Mouse (Mus musculus) left cerebral cortex, postnatal 25 days (tissue): ENCODE measurements at regions not wholly inside any gene's neighbourhood (a gene's known extent, or its start where the extent isn't known, plus 50 kb on each side); places are given as distances from the start of the nearest gene placed in this dataset.

Source experiments
- DNase-seq, 2 experiments: peaks; one replicate each; pipeline ENCODE4 v3.0.0; 2022; ENCODE audit warnings: low spot score in 2 of 2, mixed read lengths in 1 of 2
- intact Hi-C: fragments of 180-260 bp; cut with DNase I; formaldehyde crosslinking; loops from one replicate; pipeline ENCODE4 v1.15.1; 2025

DNA sequence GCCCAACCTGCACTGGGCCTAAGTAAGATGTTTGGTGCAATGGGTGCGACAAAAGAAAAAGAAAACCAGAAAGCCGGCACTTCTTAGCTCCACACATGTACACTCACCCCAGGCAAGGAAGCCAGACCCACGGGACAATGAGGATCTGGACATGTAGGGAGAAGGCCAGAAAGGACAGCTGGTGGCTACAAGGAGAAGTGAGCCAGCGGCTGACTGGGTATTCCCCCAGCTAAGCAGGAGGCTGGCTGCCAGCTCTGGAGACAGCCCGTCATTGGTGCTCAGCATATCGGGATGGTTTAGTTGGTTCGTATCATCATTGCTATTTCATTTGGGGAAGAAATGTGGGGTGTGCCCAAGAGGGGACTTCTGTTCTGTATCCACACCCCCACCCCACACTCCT is 481.7 kb downstream of the Zfp536 start:
- intact Hi-C loops = no loop called here
- no peak for DNase-seq

DNA sequence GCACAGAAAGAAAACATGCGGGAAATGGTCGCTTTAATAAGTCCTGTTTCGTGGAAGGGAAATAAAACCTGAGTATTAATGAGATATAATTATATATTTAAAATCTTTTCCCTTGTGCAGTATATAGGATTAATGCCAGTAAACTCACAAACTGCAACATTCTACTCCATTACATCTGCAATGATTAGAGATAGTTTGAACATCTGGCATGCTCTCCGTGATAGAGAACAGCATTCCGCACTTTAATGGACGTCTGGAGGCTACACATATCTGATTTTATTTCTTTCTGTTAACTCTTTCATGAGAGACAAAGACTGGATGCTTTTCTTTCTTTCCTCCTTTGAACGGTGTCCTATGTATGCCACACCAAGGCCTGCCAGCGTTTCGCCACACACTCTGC is 480.9 kb downstream of the Zfp536 start:
- DNase-seq = no peak
- intact Hi-C loops = no loop called here

DNA sequence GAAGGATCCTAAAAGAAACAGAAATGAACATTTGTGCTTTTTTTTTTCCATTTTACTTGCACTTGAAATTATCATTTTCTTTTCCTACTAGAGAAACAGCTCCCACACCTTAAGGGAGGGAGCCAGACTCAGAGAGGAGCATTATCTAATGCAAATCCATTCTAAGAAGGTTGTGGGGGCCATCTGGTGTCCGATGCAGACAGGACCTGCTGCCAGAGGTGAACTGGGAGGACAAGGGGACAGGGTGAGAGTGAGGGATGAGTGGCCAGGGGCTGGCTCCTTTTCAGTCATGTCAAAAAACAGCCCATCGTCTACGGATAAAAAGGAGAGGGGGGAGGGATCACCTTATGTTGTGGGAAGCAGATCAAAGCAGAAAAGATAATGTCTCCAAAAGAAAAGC is 474.6 kb downstream of the Zfp536 start:
- intact Hi-C loops = no loop called here
- peak; percentile 3 to 54 for DNase-seq

- peak; percentile 6 to 12 for DNase-seq
- intact Hi-C loops = no loop called here
Measured at GRCm38 (mm10) chr7:37305463-37305862, 468.0 kb downstream of the Zfp536 start.

DNA sequence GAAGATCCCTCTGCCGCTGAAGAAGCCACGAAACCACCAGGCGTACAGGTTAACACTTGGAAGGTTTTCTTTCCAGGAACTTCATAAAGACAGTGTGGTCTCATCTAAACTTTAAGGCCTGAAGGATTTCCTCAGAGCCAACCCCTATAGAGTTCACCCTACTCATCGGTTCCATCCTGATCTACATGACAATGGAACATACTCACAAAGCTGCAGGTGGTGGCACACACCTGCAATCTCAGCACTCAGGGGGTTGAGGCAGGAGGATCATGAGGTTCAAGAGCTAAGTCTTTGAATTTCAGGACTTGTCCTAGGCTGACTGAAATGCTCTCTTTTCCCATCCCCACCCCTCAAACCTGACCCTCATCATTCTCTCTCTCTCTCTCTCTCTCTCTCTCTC is 466.2 kb downstream of the Zfp536 start:
- DNase-seq = no peak
- intact Hi-C loops = no loop called here

DNA sequence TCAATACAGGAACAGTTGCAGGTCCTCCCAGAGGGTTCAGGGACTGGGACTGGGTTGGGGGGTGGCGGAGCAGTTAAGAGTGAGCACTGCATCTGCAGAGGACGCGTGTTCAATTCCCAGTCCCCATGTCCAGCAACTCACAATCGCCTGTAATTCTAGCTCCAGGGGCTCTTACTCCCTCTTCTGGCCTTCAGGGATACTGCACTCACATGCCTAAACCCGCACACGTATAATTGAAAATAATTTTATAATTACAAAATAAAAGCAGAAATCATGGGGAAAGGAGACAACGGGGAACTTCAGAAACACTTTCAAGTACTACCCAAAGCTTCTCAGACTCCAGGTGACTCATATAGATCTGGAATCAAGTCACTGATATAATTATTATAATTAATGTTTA is 448.8 kb downstream of the Zfp536 start:
- intact Hi-C loops = no loop called here
- no peak for DNase-seq

GRCm38 (mm10) chr7:37333451-37333850 is 440.0 kb downstream of the Zfp536 start:
- intact Hi-C loops = loop anchor here (10.0 kb wide), 1 partner anchor 1159 kb away; no protein-coding TSS in a partner anchor
- no peak for DNase-seq

GRCm38 (mm10) chr7:37335212-37335611 is 438.2 kb downstream of the Zfp536 start:
- intact Hi-C loops = loop anchor here (5.0 to 10.0 kb wide), 3 partner anchors 423 to 1160 kb away; no protein-coding TSS in a partner anchor
- no peak for DNase-seq

GRCm38 (mm10) chr7:37336171-37336850 is 437.1 kb downstream of the Zfp536 start:
- intact Hi-C loops = loop anchor here (2.0 to 10.0 kb wide), 6 partner anchors 424 to 1276 kb away; partner anchors contain the start of gene Tshz3
- peak in 1 of 2 experiments; percentile 46 for DNase-seq

- intact Hi-C loops = loop anchor here (2.0 to 10.0 kb wide), 6 partner anchors 425 to 1276 kb away; partner anchors contain the start of gene Tshz3
- DNase-seq = peak; percentile 83 to 97
Measured at GRCm38 (mm10) chr7:37336851-37337531, 436.4 kb downstream of the Zfp536 start.

GRCm38 (mm10) chr7:37337616-37338015 is 435.8 kb downstream of the Zfp536 start:
- intact Hi-C loops = loop anchor here (2.0 to 10.0 kb wide), 6 partner anchors 425 to 1277 kb away; partner anchors contain the start of gene Tshz3
- DNase-seq = peak in 1 of 2 experiments; percentile 23

DNA sequence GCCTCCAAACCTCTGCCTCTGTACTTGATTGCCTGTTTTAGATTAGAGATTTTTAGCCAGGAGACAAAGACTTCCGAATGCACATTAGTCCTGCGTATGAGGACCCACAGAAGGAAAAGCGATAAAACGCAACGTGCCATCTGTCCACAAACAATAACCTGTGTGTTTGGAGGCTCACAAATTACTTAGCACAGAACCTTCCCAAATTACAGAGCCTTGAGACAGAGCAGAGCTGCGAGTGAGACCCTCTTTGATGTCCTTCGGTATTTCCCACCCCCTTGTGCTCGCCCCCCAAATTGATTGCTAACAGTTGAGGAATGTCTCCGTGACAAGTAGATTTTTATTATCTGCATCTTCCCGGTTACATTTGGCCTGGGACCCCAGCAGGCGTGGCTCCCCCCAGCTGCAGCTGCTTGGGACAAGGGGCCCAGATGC is 435.4 kb downstream of the Zfp536 start:
- intact Hi-C loops = loop anchor here (5.0 to 10.0 kb wide), 3 partner anchors 426 to 1163 kb away; no protein-coding TSS in a partner anchor
- DNase-seq = no peak

GRCm38 (mm10) chr7:37342613-37343012 is 430.8 kb downstream of the Zfp536 start:
- no peak for DNase-seq
- intact Hi-C loops = loop anchor here (2.0 kb wide), 1 partner anchor 1272 kb away; no protein-coding TSS in a partner anchor

GRCm38 (mm10) chr7:37343021-37343593 is 430.3 kb downstream of the Zfp536 start:
- intact Hi-C loops = loop anchor here (2.0 kb wide), 1 partner anchor 1272 kb away; no protein-coding TSS in a partner anchor
- DNase-seq = no peak

GRCm38 (mm10) chr7:37343691-37344233 is 429.7 kb downstream of the Zfp536 start:
- intact Hi-C loops = loop anchor here (2.0 kb wide), 1 partner anchor 1273 kb away; no protein-coding TSS in a partner anchor

DNA sequence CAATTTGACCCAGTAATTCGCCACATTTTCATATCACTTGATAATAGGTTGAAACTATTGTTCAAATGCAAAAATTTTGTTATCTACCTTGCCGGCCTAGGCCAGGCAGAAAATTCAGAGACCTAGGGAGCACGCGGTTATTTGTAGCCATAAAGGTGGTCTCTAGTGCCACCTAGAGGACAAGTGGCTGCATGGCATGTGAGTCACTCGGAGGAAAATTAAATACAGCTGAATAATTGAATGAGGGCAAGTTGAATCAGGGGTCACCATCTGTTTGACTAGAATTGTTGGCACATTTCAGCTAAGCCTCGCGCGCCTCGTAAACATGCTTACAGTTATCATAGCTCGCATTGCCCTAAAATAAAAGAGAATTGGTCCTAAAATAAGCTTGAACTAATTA is 427.4 kb downstream of the Zfp536 start:
- DNase-seq = peak; percentile 82 to 87
- intact Hi-C loops = loop anchor here (2.0 to 5.0 kb wide), 2 partner anchors 1443 to 1464 kb away; no protein-coding TSS in a partner anchor

More at GRCm38 (mm10) chr7:37343691-37344233, 429.7 kb downstream of the Zfp536 start:
- DNase-seq = no peak

GRCm38 (mm10) chr7:37357647-37358395 is 415.6 kb downstream of the Zfp536 start:
- peak; percentile 89 to 91 for DNase-seq
- intact Hi-C loops = loop anchor here (2.0 to 10.0 kb wide), 2 partner anchors 1673 to 1707 kb away; no protein-coding TSS in a partner anchor

GRCm38 (mm10) chr7:37358492-37358891 is 414.9 kb downstream of the Zfp536 start:
- DNase-seq = no peak
- intact Hi-C loops = loop anchor here (10.0 kb wide), 1 partner anchor 1674 kb away; no protein-coding TSS in a partner anchor

DNA sequence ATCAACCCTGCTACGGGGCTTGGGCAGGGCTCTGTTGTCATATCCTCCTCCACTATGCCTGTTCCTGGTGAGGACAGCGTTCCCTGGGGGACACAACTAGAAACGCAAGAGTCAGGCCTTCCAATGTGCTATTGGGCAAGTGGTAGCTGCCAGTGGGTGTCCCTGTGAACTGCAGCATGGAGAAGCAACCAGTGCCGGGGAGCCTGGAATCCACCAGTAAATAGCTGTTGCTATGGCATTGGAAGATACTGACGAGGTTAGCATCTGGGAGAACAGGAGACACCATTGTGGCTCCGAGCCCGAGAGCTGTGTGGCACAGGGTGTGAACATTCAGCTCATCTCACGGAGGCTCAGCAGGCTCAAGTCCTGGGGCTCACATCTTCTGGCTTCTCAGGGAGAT is 414.0 kb downstream of the Zfp536 start:
- intact Hi-C loops = loop anchor here (10.0 kb wide), 1 partner anchor 1675 kb away; no protein-coding TSS in a partner anchor
- peak in 1 of 2 experiments; percentile 20 for DNase-seq
